Mouse (Mus musculus) MEL (cell line): ENCODE results near the gene Gp9. TPM values are rescaled to one million over a fixed set of nuclear protein-coding genes. Genes with fewer than 3 reads are reported as not detected.
A peak's percentile ranks its signal among the peaks of the same experiment; 100 is the strongest.

Experiments used
- DNase-seq: peaks from one replicate; pipeline ENCODE4 v3.0.0; 2011; ENCODE audit warnings: low read depth, low spot score
- H3K27ac ChIP-seq: 2 replicates; pipeline ENCODE4 v1.5.1; 2012; ENCODE audit warnings: low read depth, mild to moderate bottlenecking, control low read depth, low read length, moderate library complexity; ENCODE audit not compliant: control insufficient read depth
- H3K27me3 ChIP-seq, 2 experiments: fragments of 150-350 bp in 1 of 2; sonication (generic) in 1 of 2; 2 replicates each; pipeline ENCODE4 v1.6.1; 2012; ENCODE audit warnings: low read length in 2 of 2, mild to moderate bottlenecking in 2 of 2, improper control_type of control experiment in 1 of 2, moderate library complexity in 1 of 2; ENCODE audit not compliant: insufficient read depth in 2 of 2, control insufficient read depth in 1 of 2
- H3K36me3 ChIP-seq, 2 experiments: 2 replicates each; pipeline ENCODE4 v1.6.1; 2012 to 2014; ENCODE audit warnings: low read length in 2 of 2, improper control_type of control experiment in 1 of 2, inconsistent platforms in 1 of 2, mild to moderate bottlenecking in 1 of 2; ENCODE audit not compliant: insufficient read depth in 2 of 2, control insufficient read depth in 1 of 2
- H3K4me1 ChIP-seq, 2 experiments: fragments of 150-350 bp in 1 of 2; sonication (generic) in 1 of 2; 2 replicates each; pipeline ENCODE4 v1.6.1; 2012; ENCODE audit warnings: low read length in 2 of 2, improper control_type of control experiment in 1 of 2, mild to moderate bottlenecking in 1 of 2; ENCODE audit not compliant: insufficient read depth in 2 of 2, control insufficient read depth in 1 of 2
- H3K4me3 ChIP-seq, 2 experiments: fragments of 150-350 bp in 1 of 2; sonication (generic) in 1 of 2; 2 replicates each; pipeline ENCODE4 v1.5.1; 2012; ENCODE audit warnings: low read depth in 2 of 2, low read length in 2 of 2, mild to moderate bottlenecking in 2 of 2, moderate library complexity in 2 of 2, control low read depth in 1 of 2, improper control_type of control experiment in 1 of 2; ENCODE audit not compliant: control insufficient read depth in 1 of 2, insufficient read depth in 1 of 2
- H3K79me2 ChIP-seq: 2 replicates; pipeline ENCODE4 v1.6.1; 2012; ENCODE audit warnings: mild to moderate bottlenecking, low read length, moderate library complexity; ENCODE audit not compliant: control insufficient read depth, poor library complexity, insufficient read depth
- H3K9ac ChIP-seq: 2 replicates; pipeline ENCODE4 v1.6.1; 2012; ENCODE audit warnings: low read depth, mild to moderate bottlenecking, control low read depth, low read length, moderate library complexity; ENCODE audit not compliant: control insufficient read depth, poor library complexity, severe bottlenecking
- H3K9me3 ChIP-seq: fragments of 150-350 bp; sonication (generic); replicated peaks from 2 replicates; pipeline ENCODE4 v1.6.1; 2012; ENCODE audit warnings: mild to moderate bottlenecking, low read length, improper control_type of control experiment, moderate library complexity; ENCODE audit not compliant: insufficient read depth
- CHD1 ChIP-seq: IDR thresholded peaks from 2 replicates; pipeline ENCODE4 v1.6.1; 2012; ENCODE audit warnings: low read depth, mild to moderate bottlenecking, inconsistent platforms, low read length, improper control_type of control experiment
- CTCF ChIP-seq, 3 experiments: IDR thresholded peaks in 2 of 3; conservative IDR thresholded peaks in 1 of 3; 2 replicates each; pipeline ENCODE4 v1.5.1; 2011 to 2012; ENCODE audit warnings: low read length in 3 of 3, low read depth in 2 of 3, mild to moderate bottlenecking in 2 of 3, improper control_type of control experiment in 1 of 3, inconsistent platforms in 1 of 3, mixed read lengths in 1 of 3, moderate library complexity in 1 of 3; ENCODE audit not compliant: control insufficient read depth in 1 of 3, insufficient read depth in 1 of 3, poor library complexity in 1 of 3, severe bottlenecking in 1 of 3
- EP300 ChIP-seq, 2 experiments: IDR thresholded peaks; 2 replicates each; pipeline ENCODE4 v1.6.1; 2011; ENCODE audit warnings: improper control_type of control experiment in 2 of 2, low read length in 2 of 2, low read depth in 1 of 2, mild to moderate bottlenecking in 1 of 2
- ETS1 ChIP-seq: IDR thresholded peaks from 2 replicates; pipeline ENCODE4 v1.6.1; 2012; ENCODE audit warnings: low read depth, mild to moderate bottlenecking, inconsistent platforms, low read length, improper control_type of control experiment, moderate library complexity
- GATA1 ChIP-seq: IDR thresholded peaks from 2 replicates; pipeline ENCODE4 v1.6.1; 2011; ENCODE audit warnings: low read depth, low read length, improper control_type of control experiment
- MAFK ChIP-seq: IDR thresholded peaks from 2 replicates; pipeline ENCODE4 v1.6.1; 2011; ENCODE audit warnings: low read depth, mild to moderate bottlenecking, low read length, improper control_type of control experiment, borderline replicate concordance
- MAZ ChIP-seq: IDR thresholded peaks from 2 replicates; pipeline ENCODE4 v1.6.1; 2012; ENCODE audit warnings: low read depth, mild to moderate bottlenecking, inconsistent platforms, low read length, improper control_type of control experiment
- MEF2A ChIP-seq: IDR thresholded peaks from 2 replicates; pipeline ENCODE4 v1.6.1; 2014; ENCODE audit warnings: low read depth, mild to moderate bottlenecking, inconsistent platforms, low read length, improper control_type of control experiment; ENCODE audit not compliant: poor library complexity, insufficient replicate concordance, severe bottlenecking; ENCODE audit errors: extremely low read depth
- MXI1 ChIP-seq: IDR thresholded peaks from 2 replicates; pipeline ENCODE4 v1.6.1; 2011; ENCODE audit warnings: mild to moderate bottlenecking, low read depth, low read length, improper control_type of control experiment
- MYB ChIP-seq: IDR thresholded peaks from 2 replicates; pipeline ENCODE4 v1.6.1; 2011; ENCODE audit warnings: mild to moderate bottlenecking, low read depth, low read length, improper control_type of control experiment
- MYC ChIP-seq: IDR thresholded peaks from 2 replicates; pipeline ENCODE4 v1.6.1; 2011; ENCODE audit warnings: low read depth, mild to moderate bottlenecking, low read length, improper control_type of control experiment, moderate library complexity
- NRF1 ChIP-seq: IDR thresholded peaks from 2 replicates; pipeline ENCODE4 v1.6.1; 2014; ENCODE audit warnings: low read depth, mild to moderate bottlenecking, inconsistent platforms, low read length, improper control_type of control experiment, moderate library complexity; ENCODE audit not compliant: poor library complexity, insufficient read depth, severe bottlenecking
- POLR2AphosphoS2 ChIP-seq: IDR thresholded peaks from 2 replicates; pipeline ENCODE4 v1.6.1; 2011; ENCODE audit warnings: low read length, improper control_type of control experiment
- RAD21 ChIP-seq: IDR thresholded peaks from 2 replicates; pipeline ENCODE4 v1.6.1; 2011; ENCODE audit warnings: mild to moderate bottlenecking, low read depth, low read length, improper control_type of control experiment
- RCOR1 ChIP-seq: IDR thresholded peaks from 2 replicates; pipeline ENCODE4 v1.6.1; 2012; ENCODE audit warnings: low read depth, mild to moderate bottlenecking, inconsistent platforms, low read length, improper control_type of control experiment
- SIN3A ChIP-seq: IDR thresholded peaks from 2 replicates; pipeline ENCODE4 v1.6.1; 2012; ENCODE audit warnings: low read length, improper control_type of control experiment, inconsistent platforms
- TAL1 ChIP-seq: IDR thresholded peaks from 2 replicates; pipeline ENCODE4 v1.6.1; 2012; ENCODE audit warnings: mild to moderate bottlenecking, inconsistent platforms, low read length, moderate library complexity, mixed read lengths
- TBP ChIP-seq: IDR thresholded peaks from 2 replicates; pipeline ENCODE4 v1.8.0; 2011; ENCODE audit warnings: low read depth, low read length, improper control_type of control experiment
- ZMIZ1 ChIP-seq: IDR thresholded peaks from 2 replicates; pipeline ENCODE4 v1.6.1; 2012; ENCODE audit warnings: low read depth, mild to moderate bottlenecking, inconsistent platforms, low read length, improper control_type of control experiment, moderate library complexity
- polyA plus RNA-seq, 2 experiments: library from polyadenylated mRNA; stranded (reverse) in 1 of 2; unstranded in 1 of 2; fragments of >175 nt in 1 of 2; fragments of >200 nt in 1 of 2; gene quantifications; 2 replicates each; pipeline versions ENCODE4 v1.2.1 to v1.2.4; 2012; ENCODE audit warnings: low replicate concordance in 2 of 2, low read depth in 1 of 2; ENCODE audit not compliant: insufficient read length in 2 of 2, insufficient read depth in 1 of 2, missing spikeins in 1 of 2
- total RNA-seq: library from RNA; depleted of rRNA; stranded (reverse); fragments of 300-350 nt; gene quantifications from 2 replicates; pipeline ENCODE4 v1.2.3, GENCODE M21; 2012

The Gp9 gene
- total and polyA plus RNA-seq, 3 experiments, result 3.9 to 11.1 TPM; not detected in 1

DNA sequence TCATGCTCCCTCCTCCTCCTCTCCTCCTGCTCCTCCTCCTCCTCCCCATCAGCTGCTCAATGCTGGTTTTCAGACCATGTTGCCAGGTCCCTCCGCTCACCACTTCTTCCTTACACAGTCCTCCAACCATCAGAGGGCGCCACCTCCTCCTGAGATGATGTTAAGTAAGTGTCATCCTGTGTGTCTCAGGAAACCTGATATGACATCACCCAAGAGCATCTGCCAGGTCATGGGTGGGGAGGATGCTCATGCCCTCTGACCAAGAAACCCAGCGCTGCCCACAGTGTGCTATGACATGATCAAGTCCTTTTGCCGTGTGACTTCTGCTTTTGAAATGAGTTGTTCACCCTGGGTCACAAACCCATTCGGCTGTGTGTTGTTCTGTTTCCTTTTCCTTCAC is 35.1 kb upstream of the Gp9 start:
- Histone ChIP-seq H3K4me3 (no peak overlapping the region), H3K79me2 (no peaks in the 10 kb centered on the region), H3K9me3 (no peaks in the 10 kb centered on the region), H3K27ac (no peak overlapping the region), H3K36me3 (peaks cover 0 to 40% of the 10 kb centered on the region in 2 experiments; a peak in 2 of 4 replicates), H3K9ac (no peak overlapping the region), H3K4me1 (peaks cover 33 to 66% of the 10 kb centered on the region in 2 experiments), H3K27me3 (no peaks in the 10 kb centered on the region)
- DNase-seq, result peak; percentile 59
- TF ChIP-seq MAFK (no peak), CTCF (IDR thresholded peaks at IDR 0.05 in 2 of 3, conservative IDR thresholded peaks at IDR 0.05 in 1 of 3; ENCODE audit: control insufficient read depth in 1 of 3, insufficient read depth in 1 of 3, low read depth in 2 of 3, low read length in 3 of 3, poor library complexity in 1 of 3, severe bottlenecking in 1 of 3) (peak; percentile 37 to 59 (median 52)), GATA1 (no peak), RAD21 (no peak), MYC (no peak), ZMIZ1 (no peak), EP300 (IDR thresholded peaks at IDR 0.05; ENCODE audit: low read depth in 1 of 2, low read length in 2 of 2) (no peak)

DNA sequence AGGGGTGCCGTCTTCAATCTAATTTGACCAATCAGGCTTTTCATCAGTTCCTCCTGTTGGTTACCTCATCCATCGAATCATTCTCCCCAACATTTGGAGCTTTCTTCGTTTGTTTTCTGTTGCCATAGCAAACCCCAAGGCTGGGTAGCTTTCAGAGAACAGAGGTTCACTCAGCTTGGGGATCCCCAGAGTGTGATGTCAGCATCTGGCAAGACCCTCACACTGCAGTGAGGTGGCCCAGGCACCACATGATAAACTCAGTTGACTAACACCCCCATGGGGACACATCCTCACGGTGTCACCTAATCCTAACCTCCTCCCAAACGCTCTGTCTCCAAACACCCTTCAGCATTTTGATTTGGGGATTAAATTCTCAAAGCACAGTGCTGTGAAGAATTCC is 34.6 kb upstream of the Gp9 start:
- no peak overlapping the region for H3K27ac ChIP-seq
- H3K79me2 ChIP-seq, result no peaks in the 10 kb centered on the region
- TF ChIP-seq TBP (no peak), RAD21 (no peak), NRF1 (no peak), SIN3A (no peak), ETS1 (no peak), RCOR1 (no peak), MAZ (no peak), MEF2A (no peak), CTCF (IDR thresholded peaks at IDR 0.05 in 2 of 3, conservative IDR thresholded peaks at IDR 0.05 in 1 of 3; ENCODE audit: control insufficient read depth in 1 of 3, insufficient read depth in 1 of 3, low read depth in 2 of 3, low read length in 3 of 3, poor library complexity in 1 of 3, severe bottlenecking in 1 of 3) (no peak), MYB (no peak), POLR2AphosphoS2 (no peak), TAL1 (no peak), MYC (no peak), CHD1 (no peak), MXI1 (no peak)
- H3K36me3 ChIP-seq, result peaks cover 0 to 45% of the 10 kb centered on the region in 2 experiments; a peak in 2 of 4 replicates
- no peak for DNase-seq
- no peaks in the 10 kb centered on the region for H3K9me3 ChIP-seq
- H3K27me3 ChIP-seq, result no peaks in the 10 kb centered on the region
- peaks cover 33 to 69% of the 10 kb centered on the region in 2 experiments for H3K4me1 ChIP-seq
- H3K4me3 ChIP-seq, result no peak overlapping the region
- H3K9ac ChIP-seq, result no peak overlapping the region
